Comparison of ENCODE assay signal across 29 mouse cellular contexts in the genomic region with DNA sequence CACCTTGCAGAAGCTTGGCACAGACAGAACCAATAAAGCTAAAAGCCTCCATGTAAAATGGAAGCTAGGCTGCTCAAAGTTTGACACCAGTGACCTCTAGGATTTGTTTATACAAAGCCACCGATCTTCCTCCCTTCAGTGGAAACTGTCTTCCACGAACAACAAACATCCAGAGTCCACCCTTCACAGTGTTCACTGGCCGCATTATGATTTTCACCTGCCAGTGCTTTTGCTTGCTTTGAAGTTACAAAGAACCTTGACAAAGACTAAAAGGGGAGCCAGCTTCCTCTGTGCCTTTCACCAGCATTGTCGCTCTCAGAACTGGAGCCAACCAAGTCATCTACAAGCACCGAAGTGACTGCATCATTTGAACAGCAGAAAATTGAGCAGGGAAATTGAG. TPM values are rescaled to one million over a fixed set of nuclear protein-coding genes. Genes with fewer than 3 reads are reported as not detected.
DNase-seq lines count a peak whose midpoint lies in the region; ATAC-seq and TF ChIP-seq lines count a peak whose summit lies in the region.
"Had no signal": no experiment of that assay in that cellular context is flagged by ENCODE, and none has a peak within 500 bp of the region (broad histone marks: within the 10 kb centered on the region; RNA-seq: fewer than 3 reads in every experiment).

No protein-coding gene starts in this region.

- no peak overlapping the region for H3K27ac ChIP-seq in heart, adult 2 months
- H3K27ac ChIP-seq: embryonic facial prominence, embryonic 13.5 days; embryonic facial prominence, embryonic 15.5 days; forebrain, embryonic 10.5 days; forebrain, embryonic 12.5 days had no signal

- no peak for TF ChIP-seq POLR2A in heart, adult 2 months (IDR thresholded peaks at IDR 0.05; ENCODE audit: insufficient read depth, low read depth, low read length)
- no peak for TF ChIP-seq POLR2A in lung, adult 2 months (IDR thresholded peaks at IDR 0.05; ENCODE audit: borderline replicate concordance, extremely low read depth, low read depth, low read length)

- no peak for TF ChIP-seq CTCF in heart, adult 2 months (IDR thresholded peaks at IDR 0.05)
- no peak for TF ChIP-seq CTCF in lung, adult 2 months (IDR thresholded peaks at IDR 0.05; ENCODE audit: insufficient read depth, low read length)

- no peak overlapping the region for H3K4me3 ChIP-seq in heart, adult 2 months
- no peak overlapping the region for H3K4me3 ChIP-seq in lung, adult 2 months (replicated peaks; ENCODE audit: extremely low read depth, low read depth, low read length)
- H3K4me3 ChIP-seq: embryonic facial prominence, embryonic 13.5 days; embryonic facial prominence, embryonic 15.5 days; erythroblast, embryonic 14.5 days; forebrain, embryonic 10.5 days; forebrain, embryonic 12.5 days had no signal

- no peak for ATAC-seq in cerebellum, adult (ENCODE audit: insufficient number of reproducible peaks, low FRiP score, low TSS enrichment)
- ATAC-seq: activated CD4-positive, CD25-positive, alpha-beta regulatory T cell, adult 4 months; CD4-positive, CD25-positive, alpha-beta regulatory T cell, adult 4 months; forebrain, embryonic 14.5 days; forebrain, embryonic 16.5 days; Patski had no signal

- intact Hi-C loops in heart, adult 2 months (cut with DNase I): no loop called here

- H3K36me3 ChIP-seq in heart, adult 2 months (ENCODE audit: control insufficient read depth, insufficient read depth, low read length): no peaks in the 10 kb centered on the region
- H3K36me3 ChIP-seq: embryonic facial prominence, embryonic 13.5 days; embryonic facial prominence, embryonic 15.5 days; forebrain, embryonic 10.5 days; forebrain, embryonic 12.5 days; G1E had no signal

- H3K9ac ChIP-seq in heart, adult 2 months (ENCODE audit: low read depth, low read length): no peak overlapping the region
- H3K9ac ChIP-seq: embryonic facial prominence, embryonic 13.5 days; embryonic facial prominence, embryonic 15.5 days; forebrain, embryonic 12.5 days had no signal

- no peak for TF ChIP-seq EP300 in heart, adult 2 months (IDR thresholded peaks at IDR 0.05; ENCODE audit: insufficient read depth, low read depth, low read length)

- no peaks in the 10 kb centered on the region; the same call in 1 of the 2 replicates for H3K4me1 ChIP-seq in heart, adult 2 months (ENCODE audit: control insufficient read depth, insufficient read depth, low read length)
- H3K4me1 ChIP-seq in lung, adult 2 months (ENCODE audit: control insufficient read depth, insufficient read depth, low read length): no peaks in the 10 kb centered on the region
- H3K4me1 ChIP-seq: embryonic facial prominence, embryonic 13.5 days; embryonic facial prominence, embryonic 15.5 days; forebrain, embryonic 10.5 days; forebrain, embryonic 12.5 days had no signal

- DNase-seq in heart, adult 9 months (ENCODE audit: low spot score in 2 of 2): peak; percentile 2 to 5
- DNase-seq in heart, adult 2 months: no peak
- peak; percentile 4 for DNase-seq in lung, postnatal 10 days
- DNase-seq in lung, adult 2 months: no peak
- peak; percentile 24 for DNase-seq in brain, adult 2 months (ENCODE audit: low read depth, low spot score)
- DNase-seq: adrenal gland, adult 8-10 months; adrenal gland, postnatal 14 days; adrenal gland, postnatal 36 days; B cell, adult 2 months; cerebellum, adult 11 months; cerebellum, adult 18-20 months; cerebellum, adult 8-10 months; cerebellum, adult 9-11 months; cerebellum, postnatal 14 days; cerebellum, postnatal 36 days; embryo, embryonic 11 days had no signal

- 57% methylated on average over 5 of the region's 5 CpGs for WGBS in heart, adult 2 months
- 55% methylated on average over 5 of the region's 5 CpGs for WGBS in lung, adult 2 months

- H3K27me3 ChIP-seq in heart, adult 2 months (ENCODE audit: control insufficient read depth, insufficient read depth, low read length): no peaks in the 10 kb centered on the region
- H3K27me3 ChIP-seq: CH12.LX; embryonic facial prominence, embryonic 13.5 days; embryonic facial prominence, embryonic 15.5 days; forebrain, embryonic 12.5 days; Patski had no signal

- H3K79me2 ChIP-seq in heart, adult 2 months (replicated peaks; ENCODE audit: control insufficient read depth, insufficient read depth, low read length): no peaks in the 10 kb centered on the region

RNA-seq across cellular contexts. Expression of a gene that starts 56.8 kb away (rescaled TPM):
- 100 to 1,000 TPM; 160 to 161 TPM for total RNA-seq in heart, adult 2 months (2021)
- 46.1 and 96.0 TPM in 2 replicates for polyA plus RNA-seq in heart, adult 2 months (2012; rRNA removed)
- 25.2 and 30.4 TPM in 2 replicates for polyA plus RNA-seq in lung, adult 2 months (2012; rRNA removed)
- polyA plus RNA-seq: CD4-positive, CD25-positive, alpha-beta regulatory T cell, adult 4 months; erythroblast, embryonic 14.5 days; G1E had no signal

Comparison
In these comparisons a context has a peak if more than half of its experiments do, and no peak if none do; other contexts are left out.
1. DNase-seq: peak in heart, adult 9 months (2 of 2), lung, postnatal 10 days (single experiment) and brain, adult 2 months (single experiment); none in heart, adult 2 months (0 of 2) and lung, adult 2 months (single experiment).